Mouse (Mus musculus): Measurements from ENCODE around the gene Cramp1l. TPM values are rescaled to one million over a fixed set of nuclear protein-coding genes. Genes with fewer than 3 reads are reported as not detected.
"Not testable (repeated sequence)": the region's sequence is repeated elsewhere in the genome, so short reads cannot be mapped to it uniquely, and the experiment has no call there.

Cramp1l gene
- polyA plus RNA-seq, 1 experiment from 2014 or later, result 14.6 TPM

DNA sequence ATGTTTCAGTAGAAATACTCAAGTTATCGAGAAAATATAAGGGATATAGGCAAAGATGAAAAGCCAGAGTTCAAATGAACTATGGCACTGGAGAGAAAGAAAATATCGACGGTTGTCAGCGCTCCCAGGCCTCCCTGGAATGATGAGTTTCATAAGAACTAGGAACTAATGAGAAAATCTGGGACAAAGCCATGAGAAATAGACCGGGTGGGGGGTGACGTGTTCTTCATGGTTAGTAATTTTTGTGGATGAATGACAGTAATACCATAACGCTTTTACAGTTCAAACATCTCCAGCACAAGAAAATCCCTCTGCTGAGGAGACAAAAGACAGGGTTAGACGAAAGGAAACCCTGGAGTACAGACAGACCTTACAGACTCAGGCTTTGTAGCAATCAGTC, 56.2 kb downstream of the Cramp1l start:
- DNase-seq (ENCODE audit: low read depth, low spot score), result no peak
- in situ Hi-C loops (cut with MboI; ENCODE audit: low pct_unique_long_range_greater_than_20kb), result no loop called here
- no peak for ATAC-seq
- no peaks in the 10 kb centered on the region for H3K27me3 ChIP-seq
- ChIA-PET POLR2A (no interaction called here), CTCF (interaction anchor here (0.6 to 1.8 kb wide), 3 partner anchors 11 to 244 kb away, joined by 3 to 4 read pairs (median 3); partner anchors contain the start of gene Mapk8ip3)
- TF ChIP-seq CTCF (IDR thresholded peaks at IDR 0.05), result no peak

GRCm38 (mm10) chr17:24953291-24953690, 62.3 kb downstream of the Cramp1l start:
- POLR2A ChIA-PET, result interaction anchor here (0.6 kb wide), 1 partner anchor 38 kb away, joined by 3 read pairs; no protein-coding TSS in a partner anchor
- CTCF ChIA-PET, result interaction anchor here (1.0 to 1.8 kb wide), 2 partner anchors 11 to 66 kb away, joined by 3 to 6 read pairs; no protein-coding TSS in a partner anchor
- in situ Hi-C loops (cut with MboI; ENCODE audit: low pct_unique_long_range_greater_than_20kb), result no loop called here
- H3K27me3 ChIP-seq, result no peaks in the 10 kb centered on the region
- no peak for ATAC-seq
- no peak for TF ChIP-seq CTCF (IDR thresholded peaks at IDR 0.05)
- no peak for DNase-seq (ENCODE audit: low read depth, low spot score)

- in situ Hi-C loops (cut with MboI; ENCODE audit: low pct_unique_long_range_greater_than_20kb), result no loop called here
- no peak for TF ChIP-seq CTCF (IDR thresholded peaks at IDR 0.05)
- DNase-seq (ENCODE audit: low read depth, low spot score) (no peak), ATAC-seq (no peak)
- no peaks in the 10 kb centered on the region for H3K27me3 ChIP-seq
- POLR2A ChIA-PET, result no interaction called here
- CTCF ChIA-PET, result interaction anchor here (0.8 kb wide), 1 partner anchor 8 kb away, joined by 3 read pairs; no protein-coding TSS in a partner anchor
Measured at GRCm38 (mm10) chr17:24950671-24951070, 64.9 kb downstream of the Cramp1l start.

DNA sequence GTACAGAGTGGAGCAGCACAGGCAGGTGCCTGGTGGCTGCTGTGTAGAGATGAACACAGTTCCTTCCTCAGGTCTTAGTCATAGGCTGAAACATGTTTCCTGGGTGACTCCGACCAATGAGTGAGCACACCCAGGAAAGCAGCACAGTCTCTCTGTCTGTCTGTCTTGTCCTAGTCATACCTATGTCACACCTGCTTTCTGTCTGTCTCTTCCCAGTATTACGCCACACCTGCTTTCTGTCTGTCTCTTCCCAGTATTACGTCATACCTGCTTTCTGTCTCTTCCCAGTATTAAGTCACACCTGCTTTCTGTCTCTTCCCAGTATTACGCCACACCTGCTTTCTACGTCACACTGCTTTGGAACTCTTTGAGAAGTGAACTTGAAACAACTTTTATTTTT, 67.4 kb downstream of the Cramp1l start:
- DNase-seq (ENCODE audit: low read depth, low spot score) (no peak), ATAC-seq (no peak)
- H3K27me3 ChIP-seq, result no peaks in the 10 kb centered on the region
- in situ Hi-C loops (cut with MboI; ENCODE audit: low pct_unique_long_range_greater_than_20kb), result no loop called here
- POLR2A ChIA-PET, result no interaction called here
- TF ChIP-seq CTCF (IDR thresholded peaks at IDR 0.05), result no peak
- CTCF ChIA-PET, result interaction anchor here (0.9 to 1.3 kb wide), 2 partner anchors 10 kb away, joined by 4 read pairs; no protein-coding TSS in a partner anchor

DNA sequence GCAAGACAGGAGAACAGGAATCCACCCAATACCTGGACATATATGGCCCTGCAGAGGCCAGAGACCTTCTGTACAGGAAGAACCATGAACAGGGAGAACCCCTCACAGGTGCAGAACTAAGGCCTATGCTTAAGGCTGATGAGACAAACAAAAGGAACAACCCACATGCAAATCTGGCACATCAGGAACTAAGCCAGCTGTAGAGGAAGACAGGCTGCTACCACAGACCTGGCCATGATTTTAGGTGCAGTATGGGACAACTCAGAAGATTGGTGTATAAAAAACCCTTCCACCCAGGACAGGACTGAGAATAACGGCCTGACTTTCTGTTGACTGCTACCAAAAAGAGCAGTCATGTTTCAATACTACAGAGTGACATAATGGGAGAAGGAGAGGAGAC, 72.0 kb downstream of the Cramp1l start:
- CTCF ChIA-PET, result interaction anchor here (1.4 kb wide), 1 partner anchor 11 kb away, joined by 3 read pairs; no protein-coding TSS in a partner anchor
- DNase-seq (ENCODE audit: low read depth, low spot score); POLR2A ChIA-PET; ATAC-seq; H3K27me3 ChIP-seq; in situ Hi-C loops (cut with MboI; ENCODE audit: low pct_unique_long_range_greater_than_20kb): not testable (repeated sequence)

DNA sequence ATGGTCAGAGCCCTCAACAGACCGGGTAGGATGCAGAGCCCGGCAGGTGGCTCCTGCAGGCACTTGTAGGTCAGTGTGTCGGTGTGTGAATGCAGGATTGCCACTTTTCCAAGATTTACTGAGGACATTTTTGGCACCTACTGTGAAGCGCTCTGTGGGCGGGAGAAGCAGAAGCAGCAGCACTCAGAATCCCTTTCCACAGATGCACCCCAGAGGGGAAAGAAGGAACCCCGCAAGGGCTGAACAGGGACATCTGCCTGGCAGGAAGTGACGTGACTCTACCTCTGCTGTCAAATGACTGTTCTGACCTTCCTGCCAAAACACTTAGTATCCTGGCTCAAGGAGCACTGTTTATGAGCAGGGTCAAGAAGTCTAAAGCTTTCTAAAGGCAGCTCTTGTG, 72.6 kb downstream of the Cramp1l start:
- in situ Hi-C loops (cut with MboI; ENCODE audit: low pct_unique_long_range_greater_than_20kb), result no loop called here
- no peaks in the 10 kb centered on the region for H3K27me3 ChIP-seq
- DNase-seq (ENCODE audit: low read depth, low spot score) (no peak), ATAC-seq (no peak)
- ChIA-PET CTCF (interaction anchor here (0.7 to 1.0 kb wide), 3 partner anchors 7 to 38 kb away, joined by 3 read pairs; no protein-coding TSS in a partner anchor), POLR2A (no interaction called here)
- no peak for TF ChIP-seq CTCF (IDR thresholded peaks at IDR 0.05)

DNA sequence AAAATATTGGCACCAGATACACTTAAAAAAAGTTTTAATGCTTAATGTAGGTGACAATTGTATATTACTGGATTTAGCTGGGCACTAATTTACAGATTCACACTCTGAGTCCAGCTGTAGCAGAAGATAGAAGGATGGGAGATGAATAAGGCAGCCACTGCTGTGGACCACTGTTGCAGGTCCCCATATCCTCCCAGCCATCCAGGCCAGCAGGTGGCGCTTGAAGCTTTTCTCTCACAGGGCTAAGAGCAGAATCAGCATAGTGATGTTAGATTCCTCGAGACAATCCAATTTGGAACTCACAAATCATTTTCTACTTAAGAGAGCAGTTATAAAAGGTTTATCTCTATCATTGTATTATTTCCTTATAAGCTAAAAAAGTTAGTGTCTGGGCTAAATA, 73.1 kb downstream of the Cramp1l start:
- peak; percentile 73 for TF ChIP-seq CTCF (IDR thresholded peaks at IDR 0.05)
- DNase-seq (ENCODE audit: low read depth, low spot score); in situ Hi-C loops (cut with MboI; ENCODE audit: low pct_unique_long_range_greater_than_20kb); POLR2A ChIA-PET; H3K27me3 ChIP-seq: not testable (repeated sequence)
- ATAC-seq, result peak; percentile 57
- CTCF ChIA-PET, result interaction anchor here (0.7 to 1.0 kb wide), 4 partner anchors 8 to 39 kb away, joined by 3 to 6 read pairs (median 3); no protein-coding TSS in a partner anchor

DNA sequence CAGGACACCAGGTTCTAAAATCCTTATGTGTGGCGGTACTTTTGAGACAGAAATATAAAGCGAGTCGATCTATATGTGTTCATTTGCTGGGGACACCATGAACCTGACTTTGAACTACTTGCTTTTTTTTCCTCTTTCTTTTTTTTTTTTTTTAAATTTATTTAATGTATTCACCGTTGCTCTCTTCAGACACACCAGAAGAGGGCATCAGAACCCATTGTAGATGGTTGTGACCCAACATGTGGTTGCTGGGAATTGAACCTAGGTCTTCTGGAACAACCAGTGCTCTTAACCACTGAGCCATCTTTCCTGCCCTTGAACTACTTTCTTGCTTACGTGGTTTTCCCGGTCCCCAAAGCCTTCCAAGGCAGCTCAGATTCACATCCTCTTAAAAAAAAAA, 78.3 kb downstream of the Cramp1l start:
- CTCF ChIA-PET, result interaction anchor here (1.6 kb wide), 1 partner anchor 23 kb away, joined by 3 read pairs; the partner anchor contains the start of gene Jpt2
- no peak for ATAC-seq
- no peak for DNase-seq (ENCODE audit: low read depth, low spot score)
- POLR2A ChIA-PET, result interaction anchor here (0.6 kb wide), 1 partner anchor 126 kb away, joined by 3 read pairs; no protein-coding TSS in a partner anchor
- H3K27me3 ChIP-seq, result no peaks in the 10 kb centered on the region
- TF ChIP-seq CTCF (IDR thresholded peaks at IDR 0.05), result no peak
- in situ Hi-C loops (cut with MboI; ENCODE audit: low pct_unique_long_range_greater_than_20kb), result loop anchor here (5.0 kb wide), 1 partner anchor 80 kb away; the partner anchor contains the start of genes Cramp1l and Ift140

DNA sequence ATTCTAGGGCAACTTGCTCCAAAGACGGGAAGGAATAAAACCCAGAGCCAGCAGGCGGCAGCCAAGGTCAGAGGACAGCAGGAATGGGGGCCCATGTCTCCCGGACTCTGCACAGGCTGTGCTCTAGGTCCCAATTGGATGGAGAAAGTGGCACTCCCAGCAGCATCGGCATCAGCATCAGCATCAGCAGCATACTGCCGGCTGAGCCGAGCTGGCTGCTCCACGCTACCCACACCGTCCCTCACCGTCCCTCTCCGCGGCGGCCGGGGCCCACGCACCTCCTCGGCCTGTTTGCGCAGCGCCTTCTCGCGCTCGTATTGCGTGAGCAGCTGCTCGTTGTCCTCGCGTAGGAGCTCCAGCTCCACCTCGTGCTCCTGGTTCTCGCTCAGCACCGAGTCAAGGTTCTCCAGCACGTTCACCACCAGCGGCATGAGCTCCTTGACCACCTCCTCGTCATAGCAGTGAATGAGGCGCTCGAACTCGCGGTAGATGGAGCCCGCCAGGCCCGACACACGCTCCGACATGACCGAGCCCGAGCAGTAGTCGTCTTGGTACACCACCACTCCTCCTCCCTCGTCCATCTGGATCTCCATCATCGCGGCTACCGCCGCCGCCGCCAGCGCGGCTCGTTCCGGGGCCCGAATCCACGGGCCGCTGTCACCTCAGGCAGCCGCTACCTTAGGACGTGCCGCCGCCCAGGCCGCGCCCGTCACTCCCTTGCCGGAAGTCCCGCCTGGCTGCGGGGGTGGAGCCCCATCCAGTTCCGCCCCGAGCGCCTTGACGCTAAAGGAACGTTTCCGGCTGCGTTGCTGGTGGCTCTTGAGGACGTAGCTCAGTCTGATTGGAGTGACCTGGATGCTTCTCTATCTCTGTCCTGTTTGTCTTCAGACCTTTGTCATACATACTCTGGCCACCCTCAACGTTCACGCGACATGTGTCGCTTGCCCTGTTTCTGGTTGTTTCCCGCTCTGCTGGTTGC, 79.0 kb downstream of the Cramp1l start, which contains the start of gene Mapk8ip3:
TSS of gene Mapk8ip3 (minus strand) at position 719 of the 979 bp plus-strand sequence.
- peak; percentile 62 for TF ChIP-seq CTCF (IDR thresholded peaks at IDR 0.05)
- ATAC-seq (peak; percentile 72), DNase-seq (ENCODE audit: low read depth, low spot score) (no peak)
- in situ Hi-C loops (cut with MboI; ENCODE audit: low pct_unique_long_range_greater_than_20kb), result loop anchor here (5.0 kb wide), 1 partner anchor 81 kb away; the partner anchor contains the start of genes Cramp1l and Ift140
- CTCF ChIA-PET, result interaction anchor here (1.6 kb wide), 1 partner anchor 24 kb away, joined by 3 read pairs; the partner anchor contains the start of gene Jpt2
- no peaks in the 10 kb centered on the region for H3K27me3 ChIP-seq
- POLR2A ChIA-PET, result interaction anchor here (0.9 to 1.0 kb wide), 2 partner anchors 10 to 46 kb away, joined by 3 to 4 read pairs; no protein-coding TSS in a partner anchor

DNA sequence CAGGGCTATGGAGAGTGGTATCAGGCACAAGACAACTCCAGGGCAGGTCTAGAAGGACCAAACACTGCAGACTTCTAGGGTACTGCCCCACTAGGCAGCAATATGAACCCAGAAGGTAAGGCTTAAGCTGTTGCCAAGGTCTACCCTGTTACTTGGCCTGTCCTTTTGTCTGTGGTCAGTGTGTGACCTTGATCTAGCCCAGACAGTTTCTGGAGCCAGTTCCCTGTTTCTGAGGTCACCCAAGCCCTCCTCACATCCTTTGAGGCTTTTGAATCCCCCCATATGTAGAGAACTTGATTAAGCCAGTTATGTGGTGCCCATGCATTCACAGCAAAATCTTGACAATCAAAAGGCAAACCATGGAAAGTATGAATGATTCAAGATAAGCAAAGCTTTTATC, 79.9 kb downstream of the Cramp1l start:
- TF ChIP-seq CTCF (IDR thresholded peaks at IDR 0.05), result no peak
- CTCF ChIA-PET, result interaction anchor here (0.8 to 1.5 kb wide), 2 partner anchors 16 to 18 kb away, joined by 3 to 4 read pairs; no protein-coding TSS in a partner anchor

More for the DNA sequence above, 79.9 kb downstream of the Cramp1l start:
- H3K27me3 ChIP-seq, result no peaks in the 10 kb centered on the region
- DNase-seq (ENCODE audit: low read depth, low spot score), result no peak
- in situ Hi-C loops (cut with MboI; ENCODE audit: low pct_unique_long_range_greater_than_20kb), result loop anchor here (5.0 kb wide), 1 partner anchor 82 kb away; the partner anchor contains the start of genes Cramp1l and Ift140
- ATAC-seq, result no peak
- POLR2A ChIA-PET, result interaction anchor here (0.9 to 1.0 kb wide), 2 partner anchors 9 to 45 kb away, joined by 3 to 4 read pairs; no protein-coding TSS in a partner anchor

Data from Patski (cell line).